Mouse (Mus musculus) left cerebral cortex, postnatal 4 days (tissue): Measurements from ENCODE around the gene Gm43064. TPM values are rescaled to one million over a fixed set of nuclear protein-coding genes. Genes with fewer than 3 reads are reported as not detected.
"Not testable (repeated sequence)": the region's sequence is repeated elsewhere in the genome, so short reads cannot be mapped to it uniquely, and the experiment has no call there.

Experiments
- DNase-seq: peaks from one replicate; pipeline ENCODE4 v3.0.0-alpha.2; 2022
- intact Hi-C: fragments of 180-260 bp; cut with DNase I; formaldehyde crosslinking; loops from one replicate; pipeline ENCODE4 v1.15.1; 2025
- total RNA-seq, 2 experiments: library from RNA; stranded (reverse); gene quantifications; 2 replicates each; pipeline ENCODE4 v1.2.3; 2021

The Gm43064 gene
- not detected for total RNA-seq

DNA sequence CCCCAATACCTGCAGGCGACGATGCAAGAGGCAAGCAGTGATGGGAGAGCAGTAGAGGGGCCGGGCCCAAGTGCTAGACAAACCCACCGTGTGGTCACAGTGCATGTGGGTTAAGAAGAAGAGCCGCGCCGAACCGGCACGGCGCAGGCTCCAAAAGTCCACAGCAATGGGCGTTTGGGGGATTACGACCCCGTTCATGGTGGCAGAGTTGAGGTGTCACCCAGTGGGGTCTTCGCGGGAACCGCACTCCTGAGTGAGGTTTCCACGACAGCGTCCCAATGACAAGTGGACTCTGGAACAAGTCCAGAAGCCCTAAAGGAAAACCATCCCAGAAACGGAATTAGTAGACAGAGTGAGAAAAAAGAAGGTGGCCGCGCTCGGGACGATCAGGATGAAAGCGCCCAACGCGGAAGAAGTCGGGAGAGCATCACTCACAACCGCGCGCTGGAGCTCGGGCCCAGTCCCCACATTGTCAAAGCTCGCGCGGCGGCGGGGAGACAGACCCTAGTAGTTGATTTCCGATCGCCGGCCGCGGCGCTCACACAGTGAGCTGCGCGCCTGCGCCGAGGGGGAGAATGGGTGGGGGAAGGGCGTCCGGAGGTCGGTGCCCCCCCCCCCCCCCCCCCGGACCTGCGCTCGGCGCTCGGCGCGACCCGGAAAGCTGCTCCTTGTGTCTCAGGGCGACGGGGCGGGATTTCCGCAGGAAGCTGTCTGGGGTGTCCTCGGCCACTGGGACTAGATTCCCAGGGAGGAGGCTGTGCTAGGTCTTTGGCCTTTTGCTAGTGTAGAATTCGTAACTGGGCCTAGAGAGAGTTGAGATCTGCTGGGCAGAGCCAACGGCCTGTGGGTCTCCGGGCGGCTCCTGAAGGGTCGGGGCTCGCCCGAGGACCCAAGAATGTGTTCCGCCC lies at the start of gene Gm43064, which contains the start of the genes Dclre1b and Ap4b1:
Gm43064 (plus strand) TSS at position 683 of the 908 bp plus-strand sequence.
Dclre1b (minus strand) TSS at position 554 of the 908 bp plus-strand sequence.
Ap4b1 (plus strand) TSS at position 630 of the 908 bp plus-strand sequence.
- intact Hi-C loops, result no loop called here
- peak; percentile 94 for DNase-seq

DNA sequence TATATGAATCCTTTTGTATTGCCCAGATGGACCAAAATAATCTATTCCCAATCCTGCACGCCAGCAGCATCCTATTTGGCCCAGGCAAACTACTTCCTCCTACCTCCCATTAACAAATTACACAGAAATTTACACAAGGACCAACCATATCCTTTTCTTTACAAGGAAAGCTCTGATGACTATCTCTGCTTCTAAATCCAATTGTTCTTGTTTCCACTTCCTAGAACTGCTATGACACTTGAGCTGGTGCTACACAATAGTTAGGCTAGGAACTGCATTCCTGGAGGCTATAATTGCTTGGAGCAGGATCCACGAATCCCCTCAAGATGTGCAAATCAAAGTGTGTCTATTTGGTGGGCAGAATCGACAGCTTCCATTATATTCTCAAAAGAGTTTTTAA lies 42.6 kb upstream of the Gm43064 start:
- no peak for DNase-seq
- intact Hi-C loops, result no loop called here

DNA sequence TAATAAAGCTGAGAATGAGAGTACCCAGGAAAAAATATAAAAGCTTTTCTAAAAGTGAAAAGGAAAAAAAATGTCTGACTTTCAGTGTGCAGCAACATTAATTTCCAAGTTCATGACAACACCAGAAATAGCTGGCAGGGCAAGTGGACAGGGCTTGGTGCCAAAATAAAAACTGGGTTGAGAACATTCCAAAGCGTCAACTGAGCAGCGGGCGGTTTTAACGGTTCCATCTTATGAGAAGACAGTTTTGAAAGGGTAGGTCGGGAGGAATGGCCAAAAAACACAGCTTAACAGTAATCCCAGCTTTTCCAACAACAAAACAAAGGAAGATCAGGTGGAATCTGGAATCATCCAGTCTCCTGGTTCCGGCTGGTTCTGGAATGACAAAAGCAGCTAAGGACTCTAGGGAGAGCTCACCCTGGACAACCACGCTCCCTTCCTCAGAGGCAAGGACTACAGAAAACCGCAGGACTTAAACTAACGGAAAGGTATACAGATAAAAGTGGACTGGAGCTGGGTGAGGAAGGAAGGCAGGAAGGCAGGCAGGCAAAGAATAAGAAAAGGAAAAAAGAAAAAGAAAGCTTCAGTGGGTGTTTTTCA lies 37.7 kb upstream of the Gm43064 start:
- intact Hi-C loops, result no loop called here
- DNase-seq, result peak; percentile 44

DNA sequence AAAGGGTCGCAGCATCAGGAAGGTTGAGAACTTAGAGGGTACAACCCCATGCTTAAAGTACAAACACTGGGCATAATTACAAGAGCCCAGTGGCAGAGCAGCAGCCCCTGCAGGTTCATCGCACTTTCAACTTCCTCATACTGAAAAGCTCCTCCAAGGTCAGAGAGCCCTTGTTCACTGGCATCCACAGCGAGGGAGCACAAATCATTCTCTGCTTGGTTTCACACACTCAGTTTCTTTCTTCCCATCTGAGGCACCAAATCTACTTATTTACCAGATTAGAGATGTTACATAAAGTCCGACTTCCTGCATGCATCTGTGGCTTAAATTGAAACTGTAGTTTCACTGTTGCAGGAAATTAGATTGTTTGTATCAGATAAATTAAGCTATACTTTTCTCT lies 36.5 kb upstream of the Gm43064 start:
- intact Hi-C loops, result no loop called here

DNA sequence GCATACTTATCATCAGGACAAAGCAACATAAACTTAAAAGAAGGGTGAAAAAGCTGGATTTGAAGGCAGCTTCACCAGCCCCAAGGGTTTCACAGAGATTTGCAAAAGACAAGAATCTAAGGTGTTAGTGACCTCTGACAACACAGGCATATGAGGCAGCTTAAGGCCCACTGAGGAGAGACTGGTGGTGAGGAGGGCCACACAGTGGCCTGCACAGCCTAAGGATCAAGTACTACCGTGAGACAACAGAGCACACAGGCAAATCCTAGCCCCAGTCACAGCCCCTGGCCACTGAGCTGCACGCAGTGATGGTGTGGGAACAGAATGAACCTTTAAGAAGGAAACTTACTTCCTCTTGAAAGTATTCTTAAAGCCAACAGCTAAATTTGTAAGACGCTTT lies 35.9 kb upstream of the Gm43064 start:
- no peak for DNase-seq
- intact Hi-C loops, result no loop called here

More for the DNA sequence above, 36.5 kb upstream of the Gm43064 start:
- DNase-seq, result no peak

DNA sequence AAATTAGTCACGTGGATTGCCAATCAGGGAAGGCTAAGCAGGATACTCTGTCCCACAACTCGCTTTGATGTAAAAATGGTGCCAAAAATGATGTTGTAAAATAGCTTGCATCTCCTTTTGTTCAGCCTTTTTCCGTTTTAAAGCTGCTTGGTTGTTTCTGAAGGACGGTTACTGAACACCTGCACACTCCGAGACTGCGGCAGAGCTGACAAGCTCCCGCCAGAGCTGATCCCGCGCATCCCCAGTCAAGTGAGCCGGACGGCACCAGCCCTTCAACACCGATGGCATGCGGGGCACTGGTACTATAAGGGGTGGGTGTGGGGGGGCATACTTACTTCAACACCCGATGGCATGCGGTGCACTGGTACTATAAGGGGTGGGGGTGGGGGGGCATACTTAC lies 35.4 kb upstream of the Gm43064 start:
- intact Hi-C loops, result no loop called here

DNA sequence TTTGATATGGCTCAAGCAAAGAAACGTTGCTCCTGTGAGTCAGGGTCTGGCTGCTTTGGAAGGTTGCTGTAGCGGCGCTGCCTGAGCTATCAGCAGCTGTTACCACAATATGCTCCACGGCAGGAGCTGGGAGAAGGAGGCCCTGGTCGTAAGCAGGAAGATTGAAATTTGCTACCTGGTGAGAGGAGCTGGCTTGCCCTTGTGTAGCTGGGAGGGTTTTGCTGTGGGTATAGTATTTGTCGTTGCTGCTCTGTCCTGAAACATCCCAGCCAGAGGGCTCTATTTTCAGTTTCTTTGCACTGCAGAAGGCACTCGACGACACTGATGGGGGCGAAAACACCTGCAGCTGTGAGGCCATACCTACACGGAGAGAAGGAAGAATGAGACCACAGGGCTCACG lies 31.4 kb upstream of the Gm43064 start:
- intact Hi-C loops, result no loop called here
- no peak for DNase-seq

More for the DNA sequence above, 35.4 kb upstream of the Gm43064 start:
- no peak for DNase-seq

DNA sequence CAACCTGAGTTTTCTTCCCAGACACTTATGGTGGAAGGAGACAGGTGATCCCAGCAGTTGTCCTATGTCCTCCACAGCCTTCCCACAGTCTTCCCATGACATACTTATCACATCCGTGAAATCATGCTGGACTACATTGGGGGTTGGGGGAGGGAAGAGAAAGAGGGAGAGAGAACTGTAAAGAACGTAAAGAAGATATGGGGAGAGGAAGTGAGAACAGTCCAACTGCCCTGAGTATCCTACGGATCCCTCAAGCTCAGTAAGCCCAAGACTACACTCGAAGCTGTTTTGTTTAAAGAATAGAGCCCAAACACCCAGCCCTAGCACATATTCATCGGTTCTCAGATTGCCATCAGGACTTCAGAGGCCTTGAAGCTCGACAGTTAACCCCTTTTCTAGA lies 30.7 kb upstream of the Gm43064 start:
- intact Hi-C loops, result no loop called here

DNA sequence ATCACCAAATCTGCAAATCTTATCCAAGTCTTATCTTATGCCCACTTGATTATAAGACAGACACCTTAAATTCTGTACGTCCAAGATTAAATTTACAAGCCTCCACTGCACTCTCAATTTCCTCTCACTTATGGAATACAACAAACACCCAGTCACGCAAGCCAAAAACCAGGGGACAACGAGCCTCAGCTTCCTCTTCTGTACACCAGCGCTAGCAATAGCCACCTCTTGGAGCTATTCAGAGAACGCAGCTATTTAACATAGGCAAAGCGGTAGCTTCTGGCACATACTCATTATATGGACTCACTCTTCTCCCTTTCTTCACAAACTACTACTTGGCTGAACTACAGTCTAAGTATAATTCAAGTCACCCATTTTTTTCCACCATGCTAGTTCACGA lies 30.2 kb upstream of the Gm43064 start:
- intact Hi-C loops, result no loop called here
- DNase-seq, result no peak

More for the DNA sequence above, 30.7 kb upstream of the Gm43064 start:
- DNase-seq, result no peak

DNA sequence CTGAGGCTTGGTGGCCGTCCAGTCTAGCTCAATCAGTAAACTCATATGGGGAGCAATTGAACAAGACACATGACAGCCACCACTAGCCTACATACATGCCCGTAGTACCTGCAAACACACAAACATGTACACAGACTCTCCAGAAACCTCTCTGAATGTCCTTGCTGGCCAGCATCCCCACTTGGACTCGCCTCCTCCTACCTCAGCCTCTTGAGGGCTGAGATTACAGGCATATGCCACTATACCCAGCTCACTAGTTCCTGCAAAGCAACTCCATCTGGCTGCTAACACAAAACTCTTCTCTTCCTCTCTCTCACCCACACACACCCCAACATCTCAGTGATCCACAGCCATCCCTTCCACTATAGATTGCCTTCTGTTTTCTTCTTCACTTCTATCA lies 29.1 kb upstream of the Gm43064 start:
- DNase-seq, result no peak
- intact Hi-C loops, result no loop called here

DNA sequence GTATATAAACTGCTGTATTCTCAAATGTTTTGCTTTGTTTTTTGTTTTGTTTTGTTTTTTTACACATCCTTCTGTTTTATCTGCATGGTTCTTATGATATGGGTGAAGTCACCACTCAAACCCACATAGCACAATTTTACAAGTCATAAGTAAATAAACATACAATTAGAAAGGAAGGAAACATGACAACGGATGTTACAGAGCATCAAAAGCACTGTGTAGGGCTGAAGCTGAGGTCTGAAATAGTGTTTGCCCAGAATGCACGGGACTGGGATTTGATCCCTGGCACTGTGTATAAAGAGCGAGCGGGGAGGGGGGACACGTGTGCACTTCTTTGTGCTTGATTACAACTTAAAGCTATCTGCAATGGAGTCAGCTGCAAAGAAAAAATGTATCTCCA lies 28.6 kb upstream of the Gm43064 start:
- intact Hi-C loops, result no loop called here
- DNase-seq, result no peak

DNA sequence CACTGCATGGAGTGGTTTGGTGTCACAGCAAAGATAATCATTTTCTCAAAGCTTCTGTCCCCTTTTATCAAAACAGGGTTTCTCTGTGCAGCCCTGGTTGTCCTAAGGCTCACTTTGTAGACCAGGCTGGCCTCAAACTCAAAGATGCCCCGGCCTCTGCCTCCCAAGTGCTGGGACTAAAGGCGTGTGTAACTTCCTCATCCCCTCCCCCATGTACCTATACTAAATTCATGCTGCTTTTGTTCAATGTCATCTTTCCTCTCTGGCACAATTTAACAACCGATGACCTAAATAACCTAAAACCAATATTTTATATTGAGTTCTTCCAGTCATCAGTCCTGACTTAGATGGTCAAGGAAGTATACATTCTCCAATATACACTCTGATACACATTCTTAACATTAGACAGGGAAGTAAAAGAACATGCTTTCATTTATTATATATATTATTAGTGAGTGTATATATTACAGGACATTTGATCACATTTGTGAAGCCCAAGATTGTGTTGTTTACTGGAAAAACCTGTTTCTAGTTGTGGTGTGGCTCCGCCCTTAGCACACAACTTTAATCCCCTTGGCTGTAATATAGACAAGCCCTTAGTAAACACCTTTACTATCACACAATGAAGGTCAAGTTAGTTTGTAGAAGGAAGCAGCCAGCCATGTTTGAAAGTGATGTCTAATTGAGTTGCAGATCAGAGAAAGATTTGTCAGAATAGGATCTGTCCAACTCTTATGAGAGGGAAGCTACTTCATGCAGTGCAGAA lies 26.3 kb upstream of the Gm43064 start:
- intact Hi-C loops, result no loop called here

DNA sequence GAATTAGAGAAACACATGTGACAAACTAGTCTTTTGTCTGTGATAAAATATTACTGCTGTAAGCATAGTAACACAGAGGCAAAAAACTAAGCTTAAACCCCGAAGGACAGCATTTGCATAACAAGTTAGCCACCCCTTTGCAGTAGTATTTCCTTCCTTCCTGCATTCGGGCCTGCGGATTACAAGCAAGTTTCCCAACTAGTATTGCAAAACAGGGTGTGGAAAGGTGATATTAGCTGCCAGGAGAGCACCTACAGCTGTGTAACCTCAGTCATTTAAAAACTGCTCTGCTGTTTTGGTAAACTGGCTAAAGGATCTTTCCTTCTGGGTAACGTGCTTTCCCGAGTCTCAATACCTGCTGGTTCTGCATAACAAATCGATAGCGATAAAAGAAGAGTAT lies 22.1 kb upstream of the Gm43064 start:
- intact Hi-C loops, result no loop called here
- no peak for DNase-seq

More for the DNA sequence above, 26.3 kb upstream of the Gm43064 start:
- no peak for DNase-seq

DNA sequence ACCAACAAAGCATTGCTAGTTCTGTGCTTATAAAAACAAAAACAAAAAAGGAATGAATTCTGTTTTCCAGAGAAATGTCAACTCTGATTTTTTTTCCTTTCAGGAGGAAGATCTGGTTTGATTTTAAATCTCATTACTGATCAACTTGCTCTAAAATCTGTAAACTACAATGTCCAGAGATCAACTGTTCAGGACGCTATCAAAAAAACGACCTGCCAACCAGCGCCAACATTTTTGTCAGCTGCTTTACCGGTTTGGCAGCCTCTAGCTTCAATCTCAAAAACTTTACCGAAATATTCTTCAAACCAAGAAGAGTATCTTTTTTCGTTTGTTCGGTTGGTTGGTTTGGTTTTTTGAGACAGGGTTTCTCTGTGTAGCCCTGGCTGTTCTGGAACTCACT lies 20.3 kb upstream of the Gm43064 start:
- DNase-seq, result no peak
- intact Hi-C loops, result no loop called here

DNA sequence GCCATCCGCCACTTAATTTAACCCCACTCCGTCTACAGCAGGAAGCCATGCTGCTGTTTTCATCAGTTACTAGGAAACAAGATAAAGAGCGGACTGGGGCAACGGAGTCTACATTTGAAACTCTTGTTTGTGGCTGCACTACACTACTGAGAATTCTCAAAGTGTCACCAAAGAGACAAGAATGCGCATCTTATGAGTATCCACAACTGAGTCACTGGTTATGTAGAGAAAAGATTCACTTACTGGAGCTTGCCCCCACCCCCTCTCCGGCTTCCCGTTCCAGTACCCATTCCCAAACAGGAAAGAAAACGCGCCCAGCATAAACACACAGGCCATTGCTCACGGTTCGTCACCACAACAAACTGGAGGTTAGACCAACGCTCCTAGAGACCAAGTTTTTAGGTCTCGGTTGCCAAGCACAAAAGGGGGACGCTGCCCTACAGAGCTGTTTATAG lies 19.5 kb upstream of the Gm43064 start:
- no peak for DNase-seq
- intact Hi-C loops, result no loop called here

DNA sequence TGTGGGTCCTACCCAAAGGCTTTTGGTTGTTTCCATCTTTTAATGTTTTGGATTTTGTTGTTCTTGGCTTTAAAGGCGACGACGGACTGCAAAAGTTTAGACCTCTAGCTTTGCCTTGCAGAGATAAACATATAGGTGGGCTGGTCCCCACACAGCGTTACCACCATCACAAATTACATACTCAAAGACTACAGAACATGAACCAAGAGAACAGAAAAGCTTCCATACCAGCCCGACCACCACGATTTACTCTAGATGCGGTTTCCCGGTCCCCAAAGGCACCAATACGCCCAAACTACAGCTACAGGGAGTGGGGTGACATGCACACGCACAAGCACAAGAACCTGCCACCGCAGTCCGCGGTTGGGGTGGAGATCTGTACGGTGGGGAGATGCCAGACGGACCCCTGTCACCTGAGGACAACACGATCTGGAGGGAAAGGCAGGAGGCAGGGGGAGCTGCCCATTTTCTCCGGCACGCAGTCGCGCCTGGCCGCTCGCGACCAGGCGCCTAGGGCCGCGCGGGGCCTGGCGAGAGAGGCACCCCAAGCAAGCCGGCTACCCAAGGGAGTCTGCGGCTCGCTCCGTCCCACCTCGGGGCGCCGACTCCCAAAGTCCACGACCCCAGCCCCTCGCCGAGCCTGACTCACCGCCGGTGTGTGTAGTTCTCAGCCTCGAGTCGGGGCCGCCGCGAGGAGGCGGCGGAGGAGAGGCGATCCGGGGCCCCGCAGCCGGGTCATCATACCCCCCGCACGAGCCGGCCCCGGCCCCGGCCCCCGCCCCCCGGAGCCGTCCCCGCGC lies 18.8 kb upstream of the Gm43064 start:
- intact Hi-C loops, result no loop called here
- DNase-seq, result peak; percentile 32

DNA sequence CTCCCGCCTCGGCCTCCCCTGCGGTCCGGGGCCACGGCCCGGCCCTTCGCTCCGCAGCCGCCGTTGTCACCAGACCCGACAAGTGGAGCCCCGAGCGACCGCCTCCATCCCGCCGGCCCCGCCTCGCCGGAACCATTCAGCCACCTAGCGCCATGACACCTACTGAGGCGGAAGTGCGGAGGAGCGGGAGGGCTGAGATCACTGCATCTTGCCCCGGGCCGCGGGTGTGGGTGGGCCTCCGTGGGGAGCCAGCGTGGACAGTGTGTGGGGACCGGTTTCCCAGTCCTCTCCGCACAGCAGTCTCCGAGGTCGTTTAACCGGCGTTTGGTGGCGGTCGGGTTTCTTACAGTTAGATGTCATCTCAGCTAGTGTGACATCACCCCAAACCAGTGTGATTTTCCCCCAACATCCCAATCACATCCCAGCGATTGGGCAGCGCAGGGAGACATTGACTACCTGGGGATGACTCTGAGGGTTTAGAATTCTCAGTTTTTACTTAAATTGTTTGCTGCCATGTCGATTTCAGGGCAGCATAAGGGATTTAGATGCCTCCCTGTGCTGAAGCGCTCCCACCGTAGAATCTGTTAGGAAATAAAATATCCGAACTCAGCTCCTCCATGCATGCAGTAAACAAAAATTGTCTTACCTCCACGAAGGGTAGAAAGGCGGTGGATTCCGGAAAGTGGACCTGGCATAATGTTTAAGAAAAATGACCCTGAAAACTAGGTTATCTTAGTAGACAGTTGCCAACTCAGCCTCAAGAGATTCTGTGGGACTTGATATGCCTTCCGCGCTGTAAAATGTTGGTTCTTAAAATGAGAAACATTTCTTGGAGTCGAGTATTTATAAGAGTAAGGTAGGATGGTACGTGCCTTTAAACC lies 17.9 kb upstream of the Gm43064 start, which contains the start of gene Hipk1:
Hipk1 (minus strand) TSS at position 334 of the 881 bp plus-strand sequence.
- DNase-seq, result peak; percentile 94
- intact Hi-C loops, result no loop called here

DNA sequence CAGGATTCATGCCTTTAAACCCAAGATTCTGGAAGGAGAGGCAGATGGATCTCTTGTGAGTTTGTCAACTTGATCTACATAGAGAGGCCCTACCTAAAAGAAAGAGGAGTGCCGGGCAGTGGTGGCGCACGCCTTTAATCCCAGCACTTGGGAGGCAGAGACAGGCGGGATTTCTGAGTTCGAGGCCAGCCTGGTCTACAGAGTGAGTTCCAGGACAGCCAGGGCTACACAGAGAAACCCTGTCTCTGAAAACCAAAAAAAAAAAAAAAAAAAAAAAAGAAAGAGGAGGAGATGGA lies 17.3 kb upstream of the Gm43064 start:
- DNase-seq, intact Hi-C loops: not testable (repeated sequence)

DNA sequence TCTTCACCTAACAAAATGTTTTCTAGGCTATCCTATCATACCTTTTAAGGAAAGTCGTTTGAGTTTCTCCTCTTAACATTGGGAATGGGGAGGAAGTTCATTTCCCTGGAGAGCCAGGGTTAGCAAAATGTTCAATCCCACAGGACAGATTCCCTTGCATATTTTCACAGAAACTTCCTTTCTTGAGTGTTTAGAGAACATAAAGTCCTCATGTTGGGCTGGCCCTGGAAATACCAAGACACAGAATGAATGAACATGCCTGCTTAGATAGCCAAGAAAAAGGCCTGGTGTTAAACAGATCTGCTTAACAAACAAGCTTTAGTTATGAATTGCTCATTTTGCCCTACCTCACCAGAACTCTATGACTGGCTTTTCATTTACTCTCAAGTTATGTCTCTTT lies 16.8 kb upstream of the Gm43064 start:
- no peak for DNase-seq
- intact Hi-C loops, result no loop called here
